Mouse (Mus musculus) fat pad, adult 2 months (tissue): Measurements from ENCODE around the gene Armc10.
"Not testable (repeated sequence)": the region's sequence is repeated elsewhere in the genome, so short reads cannot be mapped to it uniquely, and the experiment has no call there.

Source experiments
- DNase-seq: peaks from one replicate; pipeline ENCODE4 v3.0.0-alpha.2; 2011; ENCODE audit warnings: low read depth, low spot score; ENCODE audit errors: extremely low read depth

Gene Armc10

DNA sequence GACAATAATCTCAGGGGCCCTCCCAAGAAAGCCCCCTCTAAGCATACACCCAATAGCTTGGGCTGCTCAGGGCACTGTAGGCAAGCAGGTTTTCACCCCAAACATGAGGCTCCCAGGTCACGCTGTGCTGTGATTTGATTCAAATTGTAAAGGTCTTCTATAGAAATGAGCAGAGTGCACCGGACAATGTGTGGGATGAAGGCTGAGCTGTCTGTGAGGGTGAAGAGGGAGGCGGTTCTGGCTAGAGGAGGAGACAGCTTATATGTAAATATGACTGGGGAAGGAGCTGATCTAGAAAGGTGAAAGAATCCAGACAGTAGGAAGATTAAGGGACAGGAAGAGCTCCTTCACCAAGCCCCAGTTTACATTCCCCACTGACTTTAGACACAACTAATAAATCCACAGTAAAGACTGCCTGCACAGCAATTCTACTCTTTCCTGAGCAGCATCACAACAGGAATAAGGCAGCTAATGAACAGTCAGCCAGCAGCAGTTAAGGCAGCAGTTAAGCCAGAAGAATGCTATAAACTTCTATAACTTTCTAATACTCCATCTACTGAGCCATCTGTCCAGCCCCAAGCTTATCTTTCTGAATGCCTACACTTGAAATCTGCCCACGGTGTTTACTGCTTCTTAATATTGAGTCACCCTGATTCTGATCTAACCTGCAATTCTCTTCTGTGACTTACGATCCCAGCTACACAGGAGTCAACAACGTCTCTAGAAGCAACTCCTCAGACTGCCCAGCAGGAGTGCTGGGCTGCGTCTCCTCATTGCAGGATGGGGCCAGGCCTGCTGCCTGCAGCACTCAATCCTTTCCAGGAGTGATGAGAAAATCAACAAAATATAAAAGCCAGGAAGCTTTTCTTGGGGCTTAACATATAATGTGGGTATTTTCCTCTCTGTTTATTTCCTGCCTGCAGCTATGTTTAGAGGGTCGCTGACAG lies 21.9 kb downstream of the Armc10 start:
- no peak for DNase-seq

DNA sequence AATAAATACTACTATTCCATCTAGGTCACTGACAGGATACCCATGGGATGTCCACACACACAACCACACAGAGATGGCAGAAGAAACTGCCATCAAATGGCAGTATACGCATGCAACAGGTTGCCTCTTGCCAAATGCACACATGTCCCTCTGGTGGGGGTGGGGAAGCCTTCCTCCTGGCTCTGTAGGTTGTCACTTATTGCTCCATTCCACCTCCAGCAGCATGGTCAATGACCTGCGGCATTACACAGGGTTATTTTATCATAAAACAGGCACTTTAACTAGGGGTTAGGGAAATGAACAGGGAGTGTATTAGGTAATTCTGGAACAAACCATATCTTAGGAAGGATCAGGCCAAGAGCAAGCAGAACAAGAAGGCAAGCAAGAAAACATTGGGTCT lies 23.7 kb downstream of the Armc10 start:
- no peak for DNase-seq

DNA sequence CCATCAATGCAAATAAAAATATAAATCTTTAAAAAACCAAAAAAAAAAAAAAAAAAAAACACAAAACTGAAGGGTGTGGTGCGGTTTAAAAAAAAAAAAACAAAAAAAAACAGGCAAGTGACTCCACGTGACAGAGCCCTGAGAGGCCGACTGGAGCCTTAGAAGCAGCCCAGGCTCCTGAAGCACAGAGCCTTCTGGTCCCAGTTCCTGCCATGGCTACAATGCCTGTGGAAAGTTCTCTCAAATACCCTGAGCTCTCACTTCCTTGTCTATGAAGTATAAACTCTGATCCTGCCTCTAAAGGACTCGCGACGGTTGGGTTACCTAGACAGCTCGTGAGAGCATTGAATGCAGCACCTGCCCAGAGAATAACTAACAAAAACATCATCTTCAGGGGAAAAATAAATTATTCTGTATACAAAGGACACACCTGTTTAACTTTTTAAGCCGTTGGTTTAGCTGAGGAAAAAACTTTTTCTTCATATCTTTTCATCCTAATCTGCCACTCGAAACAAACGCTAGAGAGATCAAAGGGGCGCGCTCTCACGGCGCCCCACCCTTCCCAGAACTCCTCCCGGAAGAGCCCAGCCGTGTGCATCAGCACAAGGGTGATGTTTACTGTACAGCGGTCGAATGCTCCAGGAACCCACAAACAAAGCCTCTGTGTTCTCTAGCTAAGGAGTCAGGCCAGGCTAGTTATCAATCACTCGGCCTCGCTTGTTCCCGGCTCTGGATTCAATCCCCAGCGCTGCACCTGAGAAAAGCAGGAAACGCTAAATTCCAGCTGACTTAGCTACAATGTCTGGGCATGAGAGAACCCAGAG lies 27.4 kb downstream of the Armc10 start:
- no peak for DNase-seq

DNA sequence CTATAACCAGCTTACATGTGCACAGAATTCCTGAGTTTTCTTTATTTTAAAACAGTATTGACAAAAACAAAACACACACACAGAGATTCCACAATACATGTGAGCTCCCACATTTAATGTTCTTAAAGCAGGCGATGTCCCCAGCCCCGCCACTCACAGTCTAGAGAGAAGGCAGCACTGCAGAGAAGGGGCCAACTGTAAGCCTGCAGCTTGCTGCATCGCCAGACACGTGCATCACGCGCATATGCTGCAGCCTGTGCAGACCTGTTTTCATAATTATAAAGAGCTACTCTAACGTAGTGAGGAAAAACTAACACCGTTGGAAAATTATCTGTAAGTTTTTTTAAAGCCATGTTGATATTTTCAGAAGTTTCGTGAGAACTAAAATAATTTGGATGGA lies 28.1 kb downstream of the Armc10 start:
- DNase-seq = no peak

DNA sequence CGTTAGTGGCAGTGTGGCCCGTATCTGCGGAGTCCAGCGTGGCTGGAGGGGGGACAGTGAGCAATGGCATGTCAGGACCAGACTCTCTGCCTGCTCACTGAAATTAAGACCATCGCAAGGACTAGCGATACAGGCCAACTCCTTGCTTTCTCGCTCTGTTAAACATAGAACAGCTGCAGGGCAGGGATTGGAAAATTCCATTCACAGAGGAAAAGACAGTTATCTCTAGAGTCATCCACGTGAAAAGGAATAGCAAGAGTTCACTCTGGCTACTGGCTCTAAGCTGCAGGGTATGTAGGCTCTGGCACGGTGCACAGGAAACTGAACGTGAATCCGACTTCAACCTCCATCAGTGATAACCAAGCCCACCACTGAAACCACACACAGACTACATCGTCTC lies 29.4 kb downstream of the Armc10 start:
- no peak for DNase-seq

DNA sequence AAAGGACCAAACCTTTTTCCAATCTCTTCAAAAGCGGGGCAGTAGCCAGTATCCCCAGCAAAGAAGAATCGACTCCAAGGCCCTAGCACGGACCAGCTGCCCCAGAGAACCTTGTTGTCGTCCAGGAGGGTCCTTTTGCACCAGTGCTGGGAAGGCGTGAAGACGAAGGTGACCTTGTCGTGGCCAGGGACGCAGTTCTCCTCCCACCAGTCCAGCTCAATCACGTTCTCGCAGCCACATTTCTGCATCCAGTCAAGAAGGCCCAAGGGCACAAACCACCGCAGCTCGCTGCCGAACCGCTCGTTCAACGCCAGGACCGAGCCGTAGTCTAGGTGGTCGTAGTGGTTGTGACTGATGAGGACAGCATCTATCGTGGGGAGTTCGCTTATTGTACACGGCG lies 29.9 kb downstream of the Armc10 start:
- DNase-seq = no peak

DNA sequence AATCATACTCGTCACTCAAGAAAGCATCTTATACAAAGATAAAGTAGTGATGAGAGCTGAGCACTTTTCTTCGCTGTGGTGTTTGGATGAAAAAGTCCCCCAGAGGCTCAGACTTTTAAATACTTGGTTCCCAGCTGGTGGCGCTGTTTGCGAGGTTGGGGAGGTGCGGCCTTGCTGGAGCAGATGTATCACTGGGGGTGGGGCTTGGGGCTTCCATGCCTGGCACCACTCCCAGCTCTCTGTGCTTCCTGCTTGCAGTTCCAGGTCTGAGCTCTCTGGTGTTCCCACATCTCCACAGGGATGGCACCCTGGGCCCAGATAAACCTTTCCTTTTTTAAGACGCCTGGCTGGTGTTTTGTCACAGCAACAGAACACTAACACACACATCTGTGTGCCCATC lies 32.3 kb downstream of the Armc10 start:
- DNase-seq = no peak

DNA sequence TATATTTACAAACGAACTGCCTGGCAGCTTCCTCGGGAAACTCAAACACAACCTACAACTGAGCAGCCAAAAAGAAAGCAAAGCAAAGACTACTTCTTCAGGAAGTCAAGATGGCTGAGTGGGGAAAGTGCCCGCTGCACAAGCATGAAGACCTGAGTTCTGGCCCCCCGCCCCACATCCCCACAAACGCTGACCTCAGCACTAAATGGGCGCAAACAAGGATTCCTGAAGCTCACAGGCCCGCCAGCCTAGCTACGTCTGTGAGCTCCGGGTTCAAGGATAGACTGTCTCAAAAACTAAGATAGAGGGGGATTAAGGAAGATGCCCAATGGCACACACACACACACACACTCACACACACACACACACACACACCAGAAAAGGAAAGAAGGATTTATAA lies 32.8 kb downstream of the Armc10 start:
- DNase-seq = no peak

DNA sequence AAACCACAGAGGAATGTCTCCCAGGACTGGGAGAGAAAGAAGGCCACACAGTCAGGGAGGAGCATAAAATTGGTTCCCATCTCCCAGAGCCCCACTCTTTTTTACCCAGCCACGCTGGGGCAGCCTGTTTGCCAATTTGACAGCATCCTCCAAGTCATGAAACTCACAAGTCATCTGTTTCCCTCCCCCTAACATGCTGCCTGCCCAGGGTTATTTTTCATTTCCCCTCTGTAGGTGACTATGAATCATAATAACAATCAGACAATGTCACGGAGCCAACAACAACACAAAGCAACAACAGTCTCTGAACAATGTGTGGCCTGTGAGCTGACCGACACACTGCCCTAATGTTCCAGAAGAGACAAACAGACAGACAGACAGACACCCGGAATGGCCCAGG lies 34.4 kb downstream of the Armc10 start:
- no peak for DNase-seq

DNA sequence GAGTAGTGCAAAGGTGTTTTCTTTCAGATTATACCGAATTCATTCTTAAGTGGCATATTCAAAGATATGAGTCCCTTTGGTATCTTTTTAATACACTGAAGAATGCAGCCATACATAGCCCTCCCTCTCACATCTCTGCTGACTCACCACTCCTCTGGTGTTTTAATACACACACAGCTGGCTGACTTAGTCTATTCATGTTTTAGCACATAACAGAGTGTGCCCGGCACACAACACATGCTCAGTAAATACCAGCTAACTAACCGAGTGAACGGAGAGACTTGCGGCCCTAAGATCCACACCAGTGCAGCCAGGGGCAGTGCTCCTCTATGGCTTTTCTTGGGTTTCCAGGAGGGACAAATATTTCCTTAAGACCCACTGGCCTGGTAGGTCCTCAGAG lies 35.3 kb downstream of the Armc10 start:
- DNase-seq = no peak

DNA sequence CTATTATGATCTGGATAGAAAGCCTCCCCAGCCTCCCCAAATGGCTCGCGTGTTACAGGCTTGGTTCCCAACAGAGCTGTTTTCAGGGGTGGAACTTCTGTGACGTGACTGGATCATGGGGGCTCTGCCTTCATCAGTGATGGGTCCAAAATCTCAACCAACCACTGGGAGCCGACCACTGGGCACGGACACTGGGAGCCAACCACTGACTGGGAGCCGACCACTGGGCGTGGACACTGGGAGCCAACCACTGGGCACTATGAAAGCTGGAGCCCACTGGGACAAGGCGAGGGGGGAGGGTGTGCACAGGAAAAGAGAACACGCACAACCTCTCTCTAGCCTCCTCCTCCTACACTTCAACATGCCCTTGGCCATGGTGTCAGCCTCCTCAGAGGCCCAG lies 38.2 kb downstream of the Armc10 start:
- DNase-seq = no peak

DNA sequence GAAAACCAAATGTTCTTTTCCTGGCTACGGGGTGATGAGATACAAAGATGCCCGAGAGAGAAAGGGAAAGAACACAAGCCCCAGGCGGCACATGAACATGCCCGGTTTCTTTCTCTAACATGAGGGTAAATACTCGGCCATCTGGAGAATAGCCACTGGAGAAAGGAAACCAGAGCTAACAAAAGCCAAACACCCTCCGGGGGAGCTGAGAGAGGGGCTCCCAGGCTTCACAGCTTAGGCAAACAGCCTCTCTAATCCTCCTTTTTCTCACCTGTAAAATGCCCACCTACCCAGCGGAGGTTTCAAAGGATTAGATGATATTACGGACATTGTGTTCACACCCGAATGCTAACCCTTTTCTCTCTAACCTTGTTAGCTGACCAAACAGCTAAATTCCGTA lies 39.4 kb downstream of the Armc10 start:
- DNase-seq = no peak

DNA sequence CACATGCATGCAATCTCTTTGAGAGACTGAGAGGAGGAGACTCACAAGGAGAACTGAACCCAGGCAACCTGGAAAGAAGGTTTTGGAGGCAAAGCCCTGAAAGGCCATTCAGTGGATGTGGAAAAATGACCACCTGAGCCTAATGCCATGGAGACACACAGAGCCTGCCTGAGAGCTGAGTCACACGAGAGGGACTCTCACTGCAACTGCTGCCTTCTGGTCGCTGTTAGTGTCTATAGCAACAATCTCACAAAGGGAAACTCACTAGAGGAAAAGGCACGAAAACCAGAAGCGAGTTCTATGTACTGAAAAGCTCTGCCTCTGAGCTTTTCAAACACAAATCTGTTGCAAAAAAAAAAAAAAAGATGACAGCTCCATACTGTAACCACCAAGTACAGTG lies 41.4 kb downstream of the Armc10 start:
- DNase-seq = no peak

DNA sequence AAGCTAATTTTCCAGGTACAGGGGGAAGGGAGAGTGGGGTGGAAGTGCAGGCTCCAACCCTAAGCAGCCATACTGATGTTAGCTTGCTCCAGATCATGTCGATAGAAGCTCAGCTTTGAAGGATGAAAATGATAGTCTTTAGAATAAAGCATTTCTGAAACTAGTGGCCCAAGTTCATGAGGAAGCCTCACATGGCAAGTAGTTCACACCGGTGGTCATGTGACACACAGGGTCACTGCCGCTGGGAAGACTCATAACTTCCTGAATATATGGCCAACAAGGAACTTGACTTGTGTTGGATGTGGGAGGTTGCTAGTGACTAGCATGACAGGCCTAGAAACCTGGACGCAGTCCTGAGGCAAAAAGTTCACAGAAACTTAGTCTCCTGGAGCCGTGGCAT lies 46.6 kb downstream of the Armc10 start:
- DNase-seq = no peak

DNA sequence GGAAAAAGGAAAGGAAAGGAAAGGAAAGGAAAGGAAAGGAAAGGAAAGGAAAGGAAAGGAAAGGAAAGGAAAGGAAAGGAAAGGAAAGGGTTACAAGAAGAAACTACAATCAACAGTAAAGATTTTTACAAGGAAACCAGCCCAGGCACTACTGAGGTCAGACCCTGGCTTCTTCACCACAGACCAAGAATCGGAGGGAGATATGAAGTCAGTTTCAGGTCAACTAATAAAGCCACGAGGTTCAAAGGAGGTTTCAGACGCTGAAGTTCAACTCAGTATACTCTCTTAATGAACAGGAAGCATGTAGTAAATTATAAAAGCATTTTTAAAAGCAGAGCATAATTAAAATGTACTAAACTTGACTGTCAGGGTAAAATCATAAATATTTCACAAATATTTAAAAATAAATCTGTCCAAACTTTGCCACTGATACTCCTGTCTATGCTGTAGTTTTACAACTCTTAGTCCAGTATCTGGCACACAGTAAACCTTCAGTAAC lies 47.8 kb downstream of the Armc10 start:
- no peak for DNase-seq

DNA sequence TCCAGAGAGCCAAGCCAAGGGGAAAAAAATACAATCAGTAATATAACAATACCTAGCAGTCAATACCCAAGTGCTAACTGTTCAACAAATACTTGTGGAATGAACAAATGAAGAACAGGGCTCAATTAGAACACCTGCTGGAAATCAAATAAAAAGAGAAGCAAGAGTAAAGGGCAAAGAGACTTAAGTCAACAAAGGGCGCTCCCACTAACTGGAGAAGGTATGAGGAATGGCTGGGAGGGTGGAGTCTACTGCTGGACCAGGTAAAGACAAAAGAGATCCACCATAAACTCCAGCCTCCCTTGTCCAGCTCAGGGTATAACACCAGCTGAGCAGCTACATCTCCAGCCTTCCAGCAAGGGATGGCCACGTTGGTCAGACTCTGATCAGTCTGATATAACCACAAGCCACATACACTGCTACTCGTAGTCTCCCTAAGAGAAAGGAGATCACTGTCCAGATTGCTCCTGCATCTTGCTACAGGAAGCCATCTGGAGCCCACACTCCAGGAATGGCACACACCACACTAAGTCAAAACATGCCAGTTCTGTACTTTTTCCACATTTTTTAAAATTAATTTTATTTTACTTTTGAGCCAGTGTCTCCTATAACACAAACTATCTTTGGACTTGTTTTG lies 49.4 kb downstream of the Armc10 start:
- DNase-seq = no peak

DNA sequence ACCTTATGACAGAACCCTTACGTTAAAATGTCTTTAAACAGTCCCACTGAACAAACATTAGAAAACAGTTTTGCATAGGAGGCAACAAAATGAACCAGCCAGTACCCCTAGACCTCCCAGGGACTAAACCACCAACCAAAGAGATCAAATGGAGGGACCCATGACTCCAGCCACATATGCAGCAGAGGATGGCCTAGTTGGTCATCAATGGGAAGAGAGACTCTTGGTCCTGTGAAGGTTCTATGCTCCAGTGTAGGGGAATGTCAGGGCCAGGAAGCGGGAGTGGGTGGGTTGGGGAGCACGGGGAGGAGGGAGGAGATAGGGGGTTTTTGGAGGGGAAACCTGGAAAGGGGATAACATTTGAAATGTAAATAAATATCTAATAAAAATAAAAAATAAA lies 53.9 kb downstream of the Armc10 start:
- DNase-seq = not testable (repeated sequence)

DNA sequence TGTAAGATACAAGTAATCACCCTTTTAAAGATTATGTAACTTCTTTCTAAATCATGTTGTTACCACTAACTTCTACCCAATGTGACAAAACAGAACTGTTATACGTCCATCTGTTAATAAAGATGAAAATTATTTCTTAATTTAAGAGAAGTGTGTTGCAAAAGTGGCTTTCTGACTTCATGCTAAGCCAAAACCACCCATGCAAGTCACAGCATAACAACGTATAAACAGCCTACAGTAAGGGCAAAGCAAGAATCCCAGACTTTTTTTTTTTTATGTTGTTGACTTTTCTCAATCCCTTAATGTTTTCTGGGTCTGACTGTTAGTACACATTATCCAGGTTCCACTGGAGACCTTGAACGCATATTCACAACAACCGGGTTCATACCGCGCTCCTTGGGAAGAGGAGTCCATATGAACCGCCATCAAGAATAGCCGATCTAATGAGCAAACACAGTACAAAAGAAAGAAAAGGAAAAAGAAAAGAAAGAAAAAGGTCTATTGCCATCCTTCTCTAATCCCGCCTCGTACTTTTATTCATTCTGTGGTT lies 54.7 kb downstream of the Armc10 start:
- no peak for DNase-seq

DNA sequence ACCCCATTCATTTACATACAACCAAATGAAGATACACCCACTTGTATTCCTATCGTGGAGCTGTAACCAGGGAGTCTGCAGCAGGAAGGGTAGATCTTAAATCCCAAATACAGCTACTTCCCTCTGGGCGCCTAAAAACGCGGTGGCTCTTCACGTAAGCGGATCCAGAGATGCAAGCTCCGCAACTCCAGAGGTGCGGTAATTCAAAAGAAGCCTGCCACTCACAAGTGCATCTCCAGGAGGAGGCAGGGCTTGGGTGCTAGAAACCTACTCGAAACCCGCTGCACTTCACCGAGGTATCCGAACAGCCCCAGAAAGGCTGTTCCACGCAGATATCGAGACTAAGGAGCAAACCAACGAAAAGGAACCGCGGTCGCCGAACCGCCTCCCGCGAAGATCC lies 55.3 kb downstream of the Armc10 start:
- DNase-seq = no peak

DNA sequence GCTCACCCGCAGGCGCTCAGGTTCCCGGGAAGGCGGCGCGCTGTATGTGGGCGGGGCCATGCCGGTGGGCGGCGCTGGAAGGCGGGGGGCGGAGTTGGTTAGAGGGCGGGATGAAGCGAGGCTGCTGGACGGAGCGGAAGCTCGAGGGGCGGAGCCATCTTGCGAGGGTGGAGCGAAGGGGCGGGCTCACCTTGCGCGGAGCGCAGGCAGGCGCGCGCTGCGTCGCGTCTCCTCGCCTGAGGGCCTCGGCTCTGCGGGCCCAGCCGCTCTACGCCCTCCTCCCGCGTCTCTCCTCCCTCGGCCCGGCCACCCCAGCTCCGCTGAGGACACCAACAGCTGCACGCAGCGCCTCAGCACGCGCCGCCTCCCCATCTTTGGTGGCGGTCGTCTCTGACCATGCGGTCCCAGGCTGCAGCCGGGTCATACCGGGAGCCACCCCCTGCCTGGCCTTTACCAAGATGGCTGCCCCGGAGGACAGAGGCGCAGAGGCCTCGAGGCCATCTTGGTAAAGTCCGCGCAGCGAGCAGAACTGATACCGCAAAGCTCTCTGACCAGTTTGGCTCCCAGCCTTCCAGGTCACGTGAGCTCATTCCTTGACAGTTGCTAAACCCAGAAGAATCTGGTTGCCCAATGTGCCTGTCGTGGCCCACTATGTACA lies 55.9 kb downstream of the Armc10 start, which contains the start of gene Napepld:
Gene Napepld, minus strand, starts transcription at position 46 of the 658 bp plus-strand sequence.
- DNase-seq = peak; percentile 90

DNA sequence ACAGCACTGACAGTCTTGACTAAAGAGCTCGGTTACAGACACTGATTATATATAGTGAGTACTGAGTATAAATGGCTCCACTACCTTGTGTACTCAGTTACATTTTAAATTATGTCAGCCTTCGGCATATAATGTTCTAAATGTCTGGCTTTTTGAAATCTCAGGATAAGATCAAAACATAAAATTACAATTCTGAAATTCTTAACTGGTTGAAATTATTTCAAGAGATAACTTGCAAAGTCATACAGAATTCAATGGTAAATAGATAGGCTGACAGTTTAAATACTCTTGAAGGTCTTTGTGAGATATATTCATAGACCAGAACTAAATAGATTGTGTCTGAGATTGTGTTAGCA lies 56.4 kb downstream of the Armc10 start:
- DNase-seq = no peak
